Mouse (Mus musculus) kidney, embryonic 16.5 days (tissue): ENCODE measurements around the gene Stag1. TPM values are rescaled to one million over a fixed set of nuclear protein-coding genes. Genes with fewer than 3 reads are reported as not detected.

Source experiments
- ATAC-seq: fragments of 200-750 bp; cut with Nextera tagmentation; 2 replicates; pipeline ENCODE4 v1.8.0; 2017; ENCODE audit warnings: moderate TSS enrichment; ENCODE audit not compliant: low FRiP score, low TSS enrichment
- H3K27ac ChIP-seq: fragments of 300-500 bp; sonication (generic); 2 replicates; pipeline ENCODE4 v1.5.1; 2014; ENCODE audit warnings: low read length
- H3K27me3 ChIP-seq: fragments of 300-500 bp; sonication (generic); 2 replicates; pipeline ENCODE4 v1.6.1; 2014; ENCODE audit warnings: low read length, control low read depth, mixed read lengths; ENCODE audit not compliant: insufficient read depth
- H3K36me3 ChIP-seq: fragments of 300-500 bp; sonication (generic); 2 replicates; pipeline ENCODE4 v1.6.1; 2014; ENCODE audit warnings: low read length, control low read depth, mixed read lengths; ENCODE audit not compliant: insufficient read depth
- H3K4me1 ChIP-seq: fragments of 300-500 bp; sonication (generic); 2 replicates; pipeline ENCODE4 v1.6.1; 2014; ENCODE audit warnings: low read length, control low read depth, mixed read lengths; ENCODE audit not compliant: insufficient read depth
- H3K4me2 ChIP-seq: fragments of 300-500 bp; sonication (generic); replicated peaks from 2 replicates; pipeline ENCODE4 v1.6.1; 2014; ENCODE audit warnings: low read depth, low read length
- H3K4me3 ChIP-seq: fragments of 300-500 bp; sonication (generic); 2 replicates; pipeline ENCODE4 v1.5.1; 2014; ENCODE audit warnings: mild to moderate bottlenecking, low read length
- H3K9ac ChIP-seq: fragments of 300-500 bp; sonication (generic); replicated peaks from 2 replicates; pipeline ENCODE4 v1.6.1; 2014; ENCODE audit warnings: low read length
- H3K9me3 ChIP-seq: fragments of 300-500 bp; sonication (generic); 2 replicates; pipeline ENCODE4 v1.6.1; 2016; ENCODE audit warnings: low read length, control low read depth
- WGBS: fragments of 180-500 bp; shearing (Covaris S2); extraction: QIAGEN DNeasy Blood & Tissue Kit; methylation state at CpG from one replicate; pipeline ENCODE4 v1.1.7; 2014; 5-methylcytosine and 5-hydroxymethylcytosine counted together
- polyA plus RNA-seq: library from polyadenylated mRNA; unstranded; fragments of >200 nt; fragmentation: Nextera tagmentation; extraction: Ambion mirVana; gene quantifications from 2 replicates; pipeline ENCODE4 v1.2.1, GENCODE M21; 2015

The Stag1 gene
- polyA plus RNA-seq, 1 experiment from 2014 or later: 32.1 TPM

DNA sequence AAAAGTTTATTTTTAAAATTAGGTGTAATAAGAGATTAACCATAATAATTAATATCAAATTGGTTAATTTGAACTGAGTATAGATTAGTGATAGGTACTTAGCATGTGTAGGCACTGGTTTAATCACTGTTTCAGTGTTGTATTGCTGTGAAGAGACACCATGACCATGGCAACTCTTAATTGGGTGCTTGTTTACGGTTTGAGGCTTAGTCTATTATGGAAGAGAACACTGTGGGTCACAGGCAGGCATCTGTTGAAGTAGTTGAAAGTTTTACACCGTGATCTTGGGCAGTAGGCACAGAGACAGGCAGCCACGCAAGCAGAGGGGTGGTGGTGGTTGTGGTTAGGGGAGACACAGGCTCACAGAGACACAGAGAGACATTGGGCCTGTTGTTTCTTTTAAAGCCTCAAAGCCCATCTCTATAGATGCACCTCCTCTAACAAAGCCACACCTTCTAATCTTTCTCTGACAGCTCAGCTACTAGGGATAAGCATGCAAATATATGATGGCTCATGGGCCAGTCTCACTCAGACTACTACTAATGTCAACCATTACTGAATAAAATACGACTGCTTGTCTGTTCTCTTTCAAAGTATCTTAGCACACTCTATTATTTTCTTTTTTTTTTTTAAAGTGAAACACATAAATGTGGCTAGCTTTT, 66.0 kb downstream of the Stag1 start:
- Histone ChIP-seq H3K4me3 (no peak overlapping the region), H3K4me2 (no peak overlapping the region), H3K27ac (no peak overlapping the region), H3K36me3 (peaks cover 4% of the 10 kb centered on the region; the same call in 1 of the 2 replicates), H3K9ac (no peak overlapping the region), H3K4me1 (no peaks in the 10 kb centered on the region), H3K9me3 (peaks cover 5% of the 10 kb centered on the region), H3K27me3 (no peaks in the 10 kb centered on the region)
- ATAC-seq: no peak
- WGBS: 90% methylated on average over 4 of the region's 4 CpGs

DNA sequence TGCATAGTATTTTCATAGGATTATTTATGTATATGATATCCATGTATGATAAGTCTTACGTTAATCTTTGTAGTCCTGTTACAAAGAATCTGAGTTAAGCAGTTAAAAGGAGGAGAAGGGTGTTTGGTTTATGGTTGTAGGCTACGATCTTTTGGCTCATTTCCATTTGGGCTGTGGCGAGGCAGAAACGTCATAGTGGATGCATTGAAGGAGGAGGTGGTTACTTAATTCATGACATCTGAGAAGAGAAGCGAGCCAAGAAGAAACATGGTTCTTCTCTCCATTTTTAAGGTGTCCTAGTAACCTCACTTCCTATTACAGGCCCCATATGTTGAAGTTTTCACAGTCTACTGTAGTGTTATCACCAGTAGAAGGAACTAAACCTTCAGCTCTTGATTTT, 72.6 kb downstream of the Stag1 start:
- WGBS: 59% methylated on average over 5 of the region's 5 CpGs
- Histone ChIP-seq H3K4me1 (peaks cover 5% of the 10 kb centered on the region; the same call in 1 of the 2 replicates), H3K4me2 (no peak overlapping the region), H3K4me3 (no peak overlapping the region), H3K36me3 (no peaks in the 10 kb centered on the region), H3K9ac (no peak overlapping the region), H3K27me3 (no peaks in the 10 kb centered on the region), H3K27ac (no peak overlapping the region), H3K9me3 (no peaks in the 10 kb centered on the region)
- ATAC-seq: no peak

DNA sequence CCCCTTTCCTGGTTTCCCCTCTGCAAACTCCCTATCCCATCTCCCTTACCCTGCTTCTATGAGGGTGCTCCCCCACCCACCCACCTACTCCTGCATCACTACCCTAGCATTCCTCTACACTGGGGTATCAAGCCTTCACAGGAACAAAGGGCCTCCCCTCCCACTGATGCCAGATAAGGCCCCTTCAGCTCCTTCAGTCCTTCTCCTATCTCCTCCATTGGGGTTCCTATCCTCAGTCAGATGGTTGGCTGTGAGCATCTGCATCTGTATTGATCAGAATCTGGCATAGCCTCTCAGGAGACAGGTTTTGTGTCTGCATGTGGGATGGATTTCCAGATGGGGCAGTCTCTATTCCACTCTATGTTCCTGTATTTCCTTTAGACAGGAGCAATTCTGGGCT, 81.4 kb downstream of the Stag1 start:
- H3K4me1 ChIP-seq: no peaks in the 10 kb centered on the region
- no peak overlapping the region for H3K4me2 ChIP-seq
- H3K27ac ChIP-seq: no peak overlapping the region
- H3K4me3 ChIP-seq: no peak overlapping the region
- H3K9me3 ChIP-seq: no peaks in the 10 kb centered on the region
- no peaks in the 10 kb centered on the region for H3K36me3 ChIP-seq
- no peak overlapping the region for H3K9ac ChIP-seq
- no peak for ATAC-seq
- H3K27me3 ChIP-seq: no peaks in the 10 kb centered on the region

DNA sequence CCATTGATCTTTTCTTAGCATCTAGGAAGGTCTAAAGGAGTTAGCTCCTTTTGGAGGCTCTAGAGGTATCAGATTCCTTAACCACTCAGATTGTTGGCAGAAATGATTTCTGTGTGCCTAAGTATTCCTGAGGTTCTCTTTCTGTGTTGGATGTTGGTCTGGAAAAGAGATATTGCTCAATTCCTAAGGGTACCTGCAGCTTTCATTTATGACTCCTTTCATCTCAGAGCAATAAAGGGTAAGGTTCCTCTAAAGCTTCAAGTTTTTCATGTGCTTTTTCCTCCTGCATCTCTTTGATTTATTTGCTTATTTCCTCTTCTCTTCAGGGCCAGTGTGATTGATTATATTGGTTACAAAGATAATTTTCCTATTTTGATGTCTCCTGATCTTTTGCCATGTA, 84.7 kb downstream of the Stag1 start:
- Histone ChIP-seq H3K4me3 (no peak overlapping the region), H3K36me3 (no peaks in the 10 kb centered on the region)
- ATAC-seq: no peak

DNA sequence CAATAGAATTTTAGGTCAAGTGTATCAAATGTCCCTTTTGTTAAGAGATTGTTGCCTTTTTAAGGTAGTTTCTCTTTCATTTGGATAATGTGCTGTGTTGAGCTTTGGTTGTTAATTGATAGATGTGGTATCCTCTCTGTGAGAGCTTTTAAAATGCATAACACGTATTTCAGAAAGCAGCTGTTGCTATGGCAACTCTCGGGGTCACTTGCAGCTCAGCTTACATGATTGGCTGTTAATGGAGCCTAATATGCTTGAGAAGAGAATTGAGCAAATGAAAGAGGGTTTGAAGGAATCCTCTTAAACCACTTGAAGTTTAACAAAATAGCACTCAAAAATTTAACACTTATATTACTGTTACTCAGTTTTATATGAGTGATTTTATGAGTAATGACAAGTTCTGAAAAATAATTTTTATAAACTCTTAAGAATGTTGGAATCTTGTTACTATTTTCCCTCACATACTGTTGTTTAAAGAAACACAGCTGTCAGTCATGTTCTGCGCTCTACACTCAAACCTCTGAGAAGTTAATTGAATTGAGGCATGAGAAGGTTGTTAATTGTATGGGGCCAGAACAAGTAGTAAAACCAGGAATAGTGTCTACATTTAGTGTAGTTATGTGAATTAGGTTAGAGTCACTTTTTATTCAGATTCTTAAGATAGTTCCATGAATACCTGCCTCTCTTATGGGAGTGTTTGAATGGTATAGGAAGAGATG, 88.3 kb downstream of the Stag1 start:
- no peak for ATAC-seq
- 33% methylated on average over 3 of the region's 3 CpGs for WGBS
- no peaks in the 10 kb centered on the region for H3K9me3 ChIP-seq
- no peaks in the 10 kb centered on the region for H3K27me3 ChIP-seq
- no peaks in the 10 kb centered on the region; the same call in 1 of the 2 replicates for H3K4me1 ChIP-seq
- H3K9ac ChIP-seq: no peak overlapping the region
- H3K27ac ChIP-seq: no peak overlapping the region
- no peak overlapping the region for H3K4me3 ChIP-seq
- H3K4me2 ChIP-seq: no peak overlapping the region
- H3K36me3 ChIP-seq: no peaks in the 10 kb centered on the region

More for the DNA sequence above, 84.7 kb downstream of the Stag1 start:
- Histone ChIP-seq H3K9me3 (no peaks in the 10 kb centered on the region), H3K4me2 (no peak overlapping the region), H3K27ac (no peak overlapping the region), H3K9ac (no peak overlapping the region), H3K27me3 (no peaks in the 10 kb centered on the region), H3K4me1 (no peaks in the 10 kb centered on the region; the same call in 1 of the 2 replicates)

DNA sequence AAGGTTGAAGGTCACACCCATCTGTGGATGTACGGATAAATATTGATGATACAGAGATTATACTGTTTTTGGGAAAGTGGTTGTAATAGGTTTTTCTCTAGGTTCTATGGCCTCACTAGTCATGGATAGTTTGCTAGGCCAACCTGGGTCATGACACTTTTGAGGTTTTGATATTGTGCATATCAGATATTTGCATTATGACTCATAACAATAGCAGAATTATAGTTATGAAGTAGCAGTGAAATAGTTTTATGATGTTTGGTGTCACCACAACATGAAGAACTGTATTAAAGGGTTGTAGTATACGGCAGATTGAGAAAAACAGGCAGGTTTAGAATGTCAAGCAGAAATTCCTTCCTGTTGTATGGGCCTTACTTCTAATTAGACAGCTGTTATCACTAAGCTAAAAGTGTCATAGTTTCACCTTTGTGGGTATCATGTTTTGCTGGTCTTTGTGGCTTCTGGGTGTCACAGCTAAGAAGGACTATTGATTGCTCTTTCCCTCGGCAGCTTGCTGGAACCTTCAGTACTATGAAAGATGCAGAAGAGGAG, 92.2 kb downstream of the Stag1 start:
- Histone ChIP-seq H3K27ac (no peak overlapping the region), H3K36me3 (no peaks in the 10 kb centered on the region), H3K4me2 (no peak overlapping the region), H3K27me3 (no peaks in the 10 kb centered on the region), H3K9ac (no peak overlapping the region), H3K4me3 (no peak overlapping the region), H3K9me3 (no peaks in the 10 kb centered on the region), H3K4me1 (no peaks in the 10 kb centered on the region; the same call in 1 of the 2 replicates)
- no peak for ATAC-seq
- 80% methylated on average over 3 of the region's 3 CpGs for WGBS

DNA sequence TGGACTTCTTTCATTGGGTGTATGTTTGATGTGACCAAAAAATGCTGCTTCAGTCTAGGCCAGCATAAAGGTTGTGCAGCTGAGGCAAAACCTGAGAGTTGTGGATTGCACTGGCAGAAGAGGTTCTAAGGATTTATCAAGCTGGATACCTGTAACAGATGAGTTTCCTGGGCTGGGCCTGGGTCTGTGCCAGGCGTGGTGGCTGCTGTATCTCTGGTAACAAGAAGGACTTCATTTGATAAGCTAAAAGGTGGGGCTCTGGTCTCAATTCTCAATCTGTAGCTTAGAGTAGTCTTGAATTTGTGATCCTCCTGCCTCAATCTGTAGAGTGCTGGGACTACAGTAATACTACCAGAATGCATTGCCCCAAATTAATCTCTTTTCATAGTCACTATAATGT, 94.6 kb downstream of the Stag1 start:
- Histone ChIP-seq H3K4me1 (no peaks in the 10 kb centered on the region), H3K27me3 (no peaks in the 10 kb centered on the region), H3K9ac (no peak overlapping the region), H3K9me3 (no peaks in the 10 kb centered on the region), H3K27ac (no peak overlapping the region), H3K36me3 (no peaks in the 10 kb centered on the region), H3K4me3 (no peak overlapping the region), H3K4me2 (no peak overlapping the region)
- ATAC-seq: no peak
- WGBS: 86% methylated on average over 1 of the region's 1 CpGs

DNA sequence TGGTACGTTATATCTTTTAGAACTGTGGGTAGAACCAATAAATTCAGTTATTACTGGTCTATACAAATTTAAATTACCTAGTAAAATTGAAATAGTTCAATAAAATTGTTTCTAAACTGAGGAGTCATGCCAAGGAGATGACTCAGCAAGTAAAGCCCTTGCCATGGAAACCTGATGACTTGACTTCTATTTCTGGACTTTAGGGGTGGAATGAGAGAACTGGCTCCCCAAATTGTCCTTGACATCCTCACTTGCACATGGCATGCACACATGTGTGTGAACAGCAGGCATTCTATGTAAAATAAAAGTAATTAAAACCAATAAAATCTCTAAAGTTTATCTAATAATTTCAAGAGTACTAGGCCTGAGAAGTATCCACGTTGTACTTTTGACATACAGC, 98.9 kb downstream of the Stag1 start:
- H3K4me1 ChIP-seq: no peaks in the 10 kb centered on the region
- 85% methylated on average over 2 of the region's 2 CpGs for WGBS
- no peak overlapping the region for H3K27ac ChIP-seq
- H3K4me2 ChIP-seq: no peak overlapping the region
- no peak overlapping the region for H3K4me3 ChIP-seq
- ATAC-seq: no peak
- H3K36me3 ChIP-seq: no peaks in the 10 kb centered on the region
- no peaks in the 10 kb centered on the region for H3K27me3 ChIP-seq
- H3K9me3 ChIP-seq: no peaks in the 10 kb centered on the region
- no peak overlapping the region for H3K9ac ChIP-seq

DNA sequence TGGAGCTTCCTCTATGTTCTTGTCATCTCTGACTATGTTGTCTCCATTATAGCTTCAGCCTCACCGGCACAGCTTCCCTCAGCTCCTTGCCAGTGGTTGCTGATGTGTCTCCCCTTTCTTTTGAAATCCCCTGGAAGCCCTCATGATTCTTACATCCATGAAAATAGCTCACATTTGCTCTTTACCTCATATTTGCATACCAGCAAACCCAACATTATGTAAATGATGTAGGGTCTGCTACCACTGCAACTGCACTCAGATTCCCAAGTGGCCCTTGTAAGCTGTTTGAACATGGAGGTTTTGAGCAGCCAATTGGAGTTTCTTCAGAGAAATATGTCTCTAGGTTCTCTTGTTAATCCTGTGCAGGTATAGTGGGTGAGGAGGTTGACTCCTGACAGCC, 110.0 kb downstream of the Stag1 start:
- H3K36me3 ChIP-seq: no peaks in the 10 kb centered on the region
- ATAC-seq: no peak
- H3K4me1 ChIP-seq: 0 out of 2 replicates have a peak, but pooled peaks cover 2% of the 10 kb centered on the region
- H3K9me3 ChIP-seq: no peaks in the 10 kb centered on the region
- H3K9ac ChIP-seq: no peak overlapping the region
- H3K4me2 ChIP-seq: no peak overlapping the region
- H3K4me3 ChIP-seq: no peak overlapping the region
- WGBS: 88% methylated on average over 1 of the region's 1 CpGs
- H3K27me3 ChIP-seq: no peaks in the 10 kb centered on the region
- H3K27ac ChIP-seq: no peak overlapping the region

DNA sequence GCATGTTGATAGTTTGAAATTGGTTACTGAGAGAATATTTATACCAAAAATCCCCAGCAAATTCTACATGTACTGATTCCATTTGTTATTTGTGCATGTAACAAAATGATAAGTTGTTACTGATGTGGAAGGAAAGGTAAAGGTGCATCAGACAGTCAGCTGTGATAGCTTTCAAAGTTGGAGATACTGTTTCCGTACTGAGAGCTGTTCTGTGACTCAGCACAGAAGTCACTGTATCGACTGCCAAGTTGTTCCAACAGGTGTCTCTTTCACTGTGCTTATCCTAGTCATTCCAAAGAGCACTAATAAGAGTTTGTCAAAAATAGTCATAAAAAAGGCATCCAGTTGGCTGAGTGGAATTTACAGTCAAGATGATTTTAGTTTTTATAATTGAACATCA, 114.1 kb downstream of the Stag1 start:
- H3K36me3 ChIP-seq: no peaks in the 10 kb centered on the region
- no peak for ATAC-seq
- no peaks in the 10 kb centered on the region for H3K9me3 ChIP-seq
- H3K4me1 ChIP-seq: 0 out of 2 replicates have a peak, but pooled peaks cover 2% of the 10 kb centered on the region
- H3K4me3 ChIP-seq: no peak overlapping the region
- H3K27me3 ChIP-seq: no peaks in the 10 kb centered on the region
- WGBS: 69% methylated on average over 2 of the region's 2 CpGs
- H3K9ac ChIP-seq: no peak overlapping the region
- no peak overlapping the region for H3K4me2 ChIP-seq
- H3K27ac ChIP-seq: no peak overlapping the region
